Mouse (Mus musculus): ENCODE data around the gene Lasp1.
"Not testable (repeated sequence)": the region's sequence is repeated elsewhere in the genome, so short reads cannot be mapped to it uniquely, and the experiment has no call there.

The Lasp1 gene

GRCm38 (mm10) chr11:97829365-97829764 is 30.6 kb downstream of the Lasp1 start:
- DNase-seq (ENCODE audit: low spot score) = no peak

GRCm38 (mm10) chr11:97829913-97830476 is 31.2 kb downstream of the Lasp1 start:
- no peak for DNase-seq (ENCODE audit: low spot score)

- DNase-seq (ENCODE audit: low spot score) = no peak
Measured at GRCm38 (mm10) chr11:97830501-97830900, 31.7 kb downstream of the Lasp1 start.

- no peak for DNase-seq (ENCODE audit: low spot score)
Measured at GRCm38 (mm10) chr11:97832001-97832400, 33.2 kb downstream of the Lasp1 start.

- no peak for DNase-seq (ENCODE audit: low spot score)
Measured at GRCm38 (mm10) chr11:97833352-97833751, 34.6 kb downstream of the Lasp1 start.

GRCm38 (mm10) chr11:97836541-97836940 is 37.7 kb downstream of the Lasp1 start:
- no peak for DNase-seq (ENCODE audit: low spot score)

- DNase-seq (ENCODE audit: low spot score) = not testable (repeated sequence)
Measured at GRCm38 (mm10) chr11:97837051-97837450, 38.3 kb downstream of the Lasp1 start.

- DNase-seq (ENCODE audit: low spot score) = no peak
Measured at GRCm38 (mm10) chr11:97837641-97838149, 38.9 kb downstream of the Lasp1 start.

- no peak for DNase-seq (ENCODE audit: low spot score)
Measured at GRCm38 (mm10) chr11:97838779-97839440, 40.1 kb downstream of the Lasp1 start.

- DNase-seq (ENCODE audit: low spot score) = no peak
Measured at GRCm38 (mm10) chr11:97839441-97840134, 40.8 kb downstream of the Lasp1 start.

- no peak for DNase-seq (ENCODE audit: low spot score)
Measured at GRCm38 (mm10) chr11:97840135-97840490, 41.3 kb downstream of the Lasp1 start.

GRCm38 (mm10) chr11:97840539-97840954 is 41.7 kb downstream of the Lasp1 start, which contains the start of gene B230217C12Rik:
B230217C12Rik (plus strand) TSS chr11:97840780.
- no peak for DNase-seq (ENCODE audit: low spot score)

- DNase-seq (ENCODE audit: low spot score) = no peak
Measured at GRCm38 (mm10) chr11:97840991-97841661, 42.3 kb downstream of the Lasp1 start.

GRCm38 (mm10) chr11:97842001-97842400 is 43.2 kb downstream of the Lasp1 start:
- DNase-seq (ENCODE audit: low spot score) = no peak

GRCm38 (mm10) chr11:97850367-97850766 is 51.6 kb downstream of the Lasp1 start:
- no peak for DNase-seq (ENCODE audit: low spot score)

- DNase-seq (ENCODE audit: low spot score) = no peak
Measured at GRCm38 (mm10) chr11:97851601-97852000, 52.8 kb downstream of the Lasp1 start.

- no peak for DNase-seq (ENCODE audit: low spot score)
Measured at GRCm38 (mm10) chr11:97855473-97855872, 56.7 kb downstream of the Lasp1 start.

GRCm38 (mm10) chr11:97862148-97862547 is 63.3 kb downstream of the Lasp1 start:
- DNase-seq (ENCODE audit: low spot score) = no peak

- no peak for DNase-seq (ENCODE audit: low spot score)
Measured at GRCm38 (mm10) chr11:97865421-97865820, 66.6 kb downstream of the Lasp1 start.

- DNase-seq (ENCODE audit: low spot score) = no peak
Measured at GRCm38 (mm10) chr11:97866091-97866888, 67.5 kb downstream of the Lasp1 start.

- no peak for DNase-seq (ENCODE audit: low spot score)
Measured at GRCm38 (mm10) chr11:97867591-97867990, 68.8 kb downstream of the Lasp1 start.

- not testable (repeated sequence) for DNase-seq (ENCODE audit: low spot score)
Measured at GRCm38 (mm10) chr11:97872378-97872777, 73.6 kb downstream of the Lasp1 start.

All from ovary, postnatal 10 days (tissue).